Mouse (Mus musculus): ENCODE results near the gene Ankrd13c. TPM values are rescaled to one million over a fixed set of nuclear protein-coding genes. Genes with fewer than 3 reads are reported as not detected.
A peak's percentile ranks its signal among the peaks of the same experiment; 100 is the strongest.

Ankrd13c gene
- total and polyA plus RNA-seq, 2 experiments from 2014 or later, result 24.9 to 31.3 TPM

DNA sequence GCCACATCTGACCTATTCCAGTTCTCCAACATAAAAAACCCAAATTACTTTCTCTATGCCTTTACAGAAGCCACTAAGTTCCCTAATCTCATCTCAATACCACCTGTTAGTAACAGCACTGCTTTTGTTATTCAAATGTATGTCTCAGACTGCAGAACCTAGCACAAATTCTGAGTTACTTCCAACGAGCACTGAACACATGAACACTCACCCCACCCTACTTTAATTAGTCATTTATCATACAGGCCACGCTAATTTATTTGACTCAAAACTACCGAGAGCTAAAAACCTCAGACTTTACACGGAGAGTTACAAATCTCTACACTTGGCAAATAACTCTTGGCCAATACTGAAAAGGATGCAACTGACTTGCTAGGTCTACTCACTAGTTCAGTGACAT lies 85.1 kb downstream of the Ankrd13c start:
- ATAC-seq, result no peak
- Histone ChIP-seq H3K36me3 (ENCODE audit: insufficient read depth, low read length) (no peaks in the 10 kb centered on the region), H3K4me2 (ENCODE audit: low read depth, low read length) (peak overlapping the region; percentile 93), H3K4me1 (ENCODE audit: insufficient read depth, low read length) (peaks cover 17% of the 10 kb centered on the region), H3K4me3 (ENCODE audit: low read length) (peak overlapping the region; percentile 93), H3K9ac (replicated peaks; ENCODE audit: low read length) (peak overlapping the region; percentile 92), H3K27me3 (ENCODE audit: insufficient read depth, low read length) (no peaks in the 10 kb centered on the region), H3K9me3 (ENCODE audit: low read length) (no peaks in the 10 kb centered on the region), H3K27ac (peak overlapping the region; percentile 94)
- no peak for DNase-seq (ENCODE audit: low spot score)
- TF ChIP-seq CTCF (IDR thresholded peaks at IDR 0.05; ENCODE audit: low read depth), result no peak
- 4% methylated on average over 4 of the region's 4 CpGs for WGBS

DNA sequence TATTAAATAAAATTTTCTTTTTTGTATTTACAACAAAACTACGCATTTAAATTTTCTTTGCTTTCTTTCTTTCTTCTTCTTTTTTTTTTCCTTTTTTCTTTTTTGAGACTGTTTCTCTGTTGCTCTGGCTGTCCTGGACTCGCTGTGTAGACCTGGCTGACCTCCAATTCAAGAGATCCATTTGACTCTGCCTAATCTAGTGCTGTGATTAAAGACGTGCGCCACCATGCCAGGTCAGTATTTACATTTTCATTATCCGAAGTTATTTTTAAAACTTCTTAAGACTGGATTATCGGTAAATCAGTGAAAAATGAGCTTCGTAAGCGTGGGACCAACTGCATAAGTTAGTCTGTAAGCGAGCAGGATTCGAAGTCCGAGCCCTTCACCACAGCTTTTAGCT lies 88.8 kb downstream of the Ankrd13c start:
- WGBS, result 1% methylated on average over 11 of the region's 11 CpGs
- peak overlapping the region; percentile 88 for H3K9ac ChIP-seq (replicated peaks; ENCODE audit: low read length)
- ATAC-seq (no peak), DNase-seq (ENCODE audit: low spot score) (peak; percentile 7)
- H3K4me2 ChIP-seq (ENCODE audit: low read depth, low read length), result peak overlapping the region; percentile 68
- no peaks in the 10 kb centered on the region for H3K36me3 ChIP-seq (ENCODE audit: insufficient read depth, low read length)
- no peaks in the 10 kb centered on the region for H3K27me3 ChIP-seq (ENCODE audit: insufficient read depth, low read length)
- peak overlapping the region; percentile 85 for H3K27ac ChIP-seq
- H3K4me3 ChIP-seq (ENCODE audit: low read length), result peak overlapping the region; percentile 76
- no peak for TF ChIP-seq CTCF (IDR thresholded peaks at IDR 0.05; ENCODE audit: low read depth)
- H3K9me3 ChIP-seq (ENCODE audit: low read length), result no peaks in the 10 kb centered on the region
- peaks cover 17% of the 10 kb centered on the region for H3K4me1 ChIP-seq (ENCODE audit: insufficient read depth, low read length)

DNA sequence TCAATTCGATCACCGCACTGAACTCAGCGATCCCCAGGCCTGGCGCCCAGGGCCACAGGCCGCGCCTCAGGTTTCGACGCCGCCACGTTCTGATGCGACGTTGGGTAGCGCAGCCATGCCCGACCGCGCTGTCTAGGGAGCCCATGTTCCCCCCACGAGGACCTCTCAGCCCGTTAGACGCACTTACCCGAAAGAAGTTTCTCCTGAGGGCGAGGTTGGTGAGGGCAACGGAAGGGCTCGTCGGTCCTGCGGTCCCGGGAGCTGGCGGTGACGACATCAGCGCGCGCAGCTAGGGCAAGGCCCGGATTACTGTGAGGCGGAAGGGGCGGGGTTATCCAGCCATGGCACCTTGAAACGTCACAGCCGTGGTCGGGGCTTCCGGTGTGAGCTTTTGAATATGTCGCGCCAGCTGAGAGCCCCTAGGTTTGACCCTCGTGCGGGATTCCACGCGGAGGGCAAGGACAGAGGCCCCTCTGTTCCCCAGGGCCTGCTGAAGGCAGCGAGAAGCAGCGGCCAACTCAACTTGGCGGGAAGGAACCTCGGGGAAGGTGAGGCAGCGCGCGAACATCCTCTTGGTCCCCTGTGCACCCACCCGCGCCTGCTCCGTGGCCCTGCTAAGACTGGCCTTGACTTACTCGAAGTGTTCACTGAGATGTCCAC lies 89.4 kb downstream of the Ankrd13c start, which contains the start of the genes Srsf11 and Lrrc40:
TSS of gene Srsf11 (minus strand) at position 311 of the 660 bp plus-strand sequence.
TSS of gene Lrrc40 (plus strand) at position 334 of the 660 bp plus-strand sequence.
- peak within 1 kb of the TSS; percentile 76 for H3K4me3 ChIP-seq (ENCODE audit: low read length)
- under 1% methylated on average over 55 of the region's 55 CpGs for WGBS
- H3K36me3 ChIP-seq (ENCODE audit: insufficient read depth, low read length), result no peaks in the 10 kb centered on the region
- DNase-seq (ENCODE audit: low spot score) (peak; percentile 98), ATAC-seq (peak; percentile 98)
- H3K27ac ChIP-seq, result peak within 1 kb of the TSS; percentile 85
- no peak for TF ChIP-seq CTCF (IDR thresholded peaks at IDR 0.05; ENCODE audit: low read depth)
- no peaks in the 10 kb centered on the region for H3K9me3 ChIP-seq (ENCODE audit: low read length)
- peak within 1 kb of the TSS; percentile 88 for H3K9ac ChIP-seq (replicated peaks; ENCODE audit: low read length)
- peaks cover 17% of the 10 kb centered on the region for H3K4me1 ChIP-seq (ENCODE audit: insufficient read depth, low read length)
- no peaks in the 10 kb centered on the region for H3K27me3 ChIP-seq (ENCODE audit: insufficient read depth, low read length)
- peak within 1 kb of the TSS; percentile 68 for H3K4me2 ChIP-seq (ENCODE audit: low read depth, low read length)

DNA sequence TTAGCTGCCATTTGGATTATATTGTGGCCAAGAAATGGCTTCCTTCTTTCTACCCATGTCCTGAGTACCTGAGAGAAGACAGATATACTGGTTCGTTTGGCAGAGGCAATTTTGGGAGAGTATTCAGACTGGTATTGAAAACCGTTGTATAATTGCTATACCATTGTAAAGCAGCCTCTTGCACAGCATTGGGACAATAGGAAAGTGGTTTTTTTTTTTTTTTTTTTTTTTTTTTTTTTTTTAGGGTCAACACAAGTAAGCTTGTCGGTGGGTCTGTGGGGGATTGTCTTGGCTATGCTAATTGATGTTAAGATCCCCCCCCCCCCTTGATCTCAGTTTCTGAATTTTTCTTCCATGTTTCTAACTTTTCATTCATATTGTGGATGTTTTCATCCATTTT lies 91.1 kb downstream of the Ankrd13c start:
- TF ChIP-seq CTCF (IDR thresholded peaks at IDR 0.05; ENCODE audit: low read depth), result no peak

DNA sequence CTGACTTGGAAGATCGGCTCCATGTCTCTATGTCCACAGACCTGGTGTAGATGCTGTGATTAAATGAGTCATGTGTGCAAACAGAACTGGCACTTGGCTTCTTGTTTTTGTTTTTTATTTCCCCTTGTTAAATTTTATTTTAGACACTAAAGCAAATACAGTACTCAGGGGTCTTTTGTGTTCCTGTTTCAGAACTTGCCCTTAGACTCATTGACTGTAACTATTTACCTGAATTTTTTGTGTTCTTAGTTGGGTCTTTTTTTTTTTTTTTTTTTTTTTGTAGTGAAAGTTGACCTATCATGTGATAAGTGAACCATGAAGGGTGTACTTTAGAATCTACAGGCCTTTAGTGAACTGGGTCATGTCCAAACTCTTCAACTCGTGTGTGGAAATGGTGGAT lies 93.7 kb downstream of the Ankrd13c start:
- TF ChIP-seq CTCF (IDR thresholded peaks at IDR 0.05; ENCODE audit: low read depth), result no peak
- DNase-seq (ENCODE audit: low spot score), result no peak
- H3K9me3 ChIP-seq (ENCODE audit: low read length), result no peaks in the 10 kb centered on the region
- no peak overlapping the region for H3K27ac ChIP-seq
- no peak for ATAC-seq
- 87% methylated on average over 2 of the region's 2 CpGs for WGBS
- no peaks in the 10 kb centered on the region for H3K36me3 ChIP-seq (ENCODE audit: insufficient read depth, low read length)
- H3K4me2 ChIP-seq (ENCODE audit: low read depth, low read length), result no peak overlapping the region
- H3K9ac ChIP-seq (replicated peaks; ENCODE audit: low read length), result no peak overlapping the region
- H3K27me3 ChIP-seq (ENCODE audit: insufficient read depth, low read length), result no peaks in the 10 kb centered on the region
- H3K4me3 ChIP-seq (ENCODE audit: low read length), result no peak overlapping the region
- H3K4me1 ChIP-seq (ENCODE audit: insufficient read depth, low read length), result no peaks in the 10 kb centered on the region

More for the DNA sequence above, 91.1 kb downstream of the Ankrd13c start:
- 83% methylated on average over 3 of the region's 3 CpGs for WGBS
- Histone ChIP-seq H3K4me3 (ENCODE audit: low read length) (no peak overlapping the region), H3K4me2 (ENCODE audit: low read depth, low read length) (no peak overlapping the region), H3K4me1 (ENCODE audit: insufficient read depth, low read length) (peaks cover 9% of the 10 kb centered on the region; the same call in 1 of the 2 replicates), H3K9me3 (ENCODE audit: low read length) (no peaks in the 10 kb centered on the region), H3K36me3 (ENCODE audit: insufficient read depth, low read length) (no peaks in the 10 kb centered on the region), H3K27ac (no peak overlapping the region), H3K9ac (replicated peaks; ENCODE audit: low read length) (no peak overlapping the region), H3K27me3 (ENCODE audit: insufficient read depth, low read length) (no peaks in the 10 kb centered on the region)
- no peak for DNase-seq (ENCODE audit: low spot score)
- no peak for ATAC-seq

DNA sequence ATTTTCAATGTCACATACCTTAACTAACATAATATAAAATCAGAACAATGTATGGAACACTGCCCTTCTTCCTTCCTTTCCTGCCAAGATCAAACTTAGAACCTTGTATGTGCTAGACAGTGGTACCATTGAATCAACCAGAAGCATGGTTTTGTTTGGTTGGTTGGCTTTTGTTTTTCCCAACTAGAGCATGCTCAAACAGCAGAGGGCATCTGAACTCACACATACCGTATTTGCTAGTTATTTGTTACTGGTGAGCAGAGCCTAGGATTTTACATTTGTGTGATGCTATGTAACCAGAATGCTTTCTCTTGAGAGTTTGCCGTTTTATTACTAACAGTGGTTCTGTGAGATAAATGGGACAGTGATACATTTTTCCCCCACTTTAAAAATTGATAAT lies 102.5 kb downstream of the Ankrd13c start:
- ATAC-seq (no peak), DNase-seq (ENCODE audit: low spot score) (peak; percentile 20)
- no peaks in the 10 kb centered on the region for H3K27me3 ChIP-seq (ENCODE audit: insufficient read depth, low read length)
- 75% methylated on average over 2 of the region's 2 CpGs for WGBS
- H3K36me3 ChIP-seq (ENCODE audit: insufficient read depth, low read length), result peaks cover 9% of the 10 kb centered on the region
- peak; percentile 42 for TF ChIP-seq CTCF (IDR thresholded peaks at IDR 0.05; ENCODE audit: low read depth)
- no peak overlapping the region for H3K9ac ChIP-seq (replicated peaks; ENCODE audit: low read length)
- no peaks in the 10 kb centered on the region for H3K4me1 ChIP-seq (ENCODE audit: insufficient read depth, low read length)
- no peaks in the 10 kb centered on the region for H3K9me3 ChIP-seq (ENCODE audit: low read length)
- no peak overlapping the region for H3K27ac ChIP-seq
- H3K4me2 ChIP-seq (ENCODE audit: low read depth, low read length), result no peak overlapping the region
- no peak overlapping the region for H3K4me3 ChIP-seq (ENCODE audit: low read length)

Other genes starting within 250 kb of the Ankrd13c start
- 5.4 and 6.0 TPM in 2 replicates for gene Cth, start 22.2 kb upstream of the Ankrd13c start, total RNA-seq (2014; rRNA removed)
- gene Cth, start 22.2 kb upstream of the Ankrd13c start, polyA plus RNA-seq (2015; fragmentation: Nextera tagmentation; extraction: Ambion mirVana), result 2.8 and 3.3 TPM in 2 replicates
- 159 and 182 TPM in 2 replicates for gene Srsf11, start 89.4 kb downstream of the Ankrd13c start, total RNA-seq (2014; rRNA removed)
- gene Srsf11, start 89.4 kb downstream of the Ankrd13c start, polyA plus RNA-seq (2015; fragmentation: Nextera tagmentation; extraction: Ambion mirVana), result 180 and 182 TPM in 2 replicates
- gene Lrrc40, start 89.4 kb downstream of the Ankrd13c start, total RNA-seq (2014; rRNA removed), result 30.9 and 41.8 TPM in 2 replicates
- gene Lrrc40, start 89.4 kb downstream of the Ankrd13c start, polyA plus RNA-seq (2015; fragmentation: Nextera tagmentation; extraction: Ambion mirVana), result 47.7 and 48.7 TPM in 2 replicates

Data from hindbrain, postnatal 0 days (tissue).